Mouse (Mus musculus) heart, postnatal 4 days (tissue): Measurements from ENCODE around the gene Asic2. TPM values are rescaled to one million over a fixed set of nuclear protein-coding genes. Genes with fewer than 3 reads are reported as not detected.

Experiments
- DNase-seq: peaks from one replicate; pipeline ENCODE4 v3.0.0; 2021
- total RNA-seq, 2 experiments: library from RNA; stranded (reverse); gene quantifications; 2 replicates each; pipeline ENCODE4 v1.2.3; 2021

Asic2 gene
- total RNA-seq, 2 experiments from 2014 or later = 0.11 TPM; not detected in 1

- DNase-seq = no peak
Observed at GRCm38 (mm10) chr11:81722071-81722470, 246.2 kb downstream of the Asic2 start.

DNA sequence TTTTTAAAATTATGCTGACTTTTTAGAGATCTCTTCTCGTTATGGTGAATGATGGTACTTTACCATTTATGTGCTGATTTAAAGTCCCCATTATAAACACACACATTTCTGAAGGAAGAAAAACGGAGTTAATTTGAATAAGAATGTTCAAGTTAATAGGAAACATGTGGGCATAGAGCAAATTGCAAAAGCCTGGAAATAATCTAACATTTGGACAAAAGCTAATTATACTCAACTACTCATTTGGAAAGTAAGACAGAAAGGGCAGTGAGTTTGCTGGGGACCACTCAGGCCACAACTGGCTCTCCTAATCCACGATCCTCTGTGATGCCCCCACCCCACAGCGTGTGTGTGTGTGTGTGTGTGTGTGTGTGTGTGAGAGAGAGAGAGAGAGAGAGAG lies 253.5 kb downstream of the Asic2 start:
- no peak for DNase-seq

GRCm38 (mm10) chr11:81706996-81707395 lies 261.3 kb downstream of the Asic2 start:
- DNase-seq = no peak

- DNase-seq = peak; percentile 5
Observed at GRCm38 (mm10) chr11:81698008-81698407, 270.2 kb downstream of the Asic2 start.

DNA sequence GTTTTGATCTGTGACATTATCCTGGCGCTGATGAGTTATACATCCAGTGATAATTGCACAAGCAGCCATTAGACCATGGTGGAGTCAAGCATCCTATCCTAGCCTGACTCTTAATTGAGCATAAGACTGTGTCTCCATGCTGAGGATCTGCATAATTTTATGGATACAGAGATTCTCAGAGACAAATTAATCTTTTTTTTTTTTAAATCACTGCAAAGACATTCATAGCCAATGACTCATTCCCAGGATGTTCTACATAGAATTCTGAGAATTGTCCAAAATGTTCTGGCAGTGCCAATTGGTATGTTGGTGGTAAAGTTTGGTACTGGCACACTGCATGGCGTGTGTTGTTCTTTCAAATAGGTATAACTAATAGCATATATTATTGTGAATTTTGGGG lies 272.8 kb downstream of the Asic2 start:
- no peak for DNase-seq

DNA sequence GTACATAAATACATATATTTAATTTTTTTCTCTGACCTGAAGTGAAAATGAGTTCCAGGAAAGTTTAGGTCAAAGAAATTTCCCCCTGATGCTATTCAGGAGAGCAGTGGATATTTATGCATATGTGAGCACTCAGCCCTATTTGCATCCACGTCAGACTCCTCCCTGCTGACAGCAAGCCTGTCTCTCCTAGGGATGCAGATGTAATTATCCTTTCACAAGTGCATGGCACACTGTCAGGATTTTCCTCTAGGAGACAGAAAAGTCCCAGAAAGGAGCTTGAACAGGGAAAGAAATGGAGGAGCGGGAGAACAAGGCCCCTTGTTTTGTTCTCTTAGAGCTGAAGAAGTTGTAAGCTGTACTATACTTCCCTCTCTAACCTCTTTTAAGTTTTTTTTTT lies 287.7 kb downstream of the Asic2 start:
- no peak for DNase-seq

GRCm38 (mm10) chr11:81671724-81672123 lies 296.5 kb downstream of the Asic2 start:
- no peak for DNase-seq

GRCm38 (mm10) chr11:81670436-81670835 lies 297.8 kb downstream of the Asic2 start:
- no peak for DNase-seq

- no peak for DNase-seq
Observed at GRCm38 (mm10) chr11:81658850-81659249, 309.4 kb downstream of the Asic2 start.

DNA sequence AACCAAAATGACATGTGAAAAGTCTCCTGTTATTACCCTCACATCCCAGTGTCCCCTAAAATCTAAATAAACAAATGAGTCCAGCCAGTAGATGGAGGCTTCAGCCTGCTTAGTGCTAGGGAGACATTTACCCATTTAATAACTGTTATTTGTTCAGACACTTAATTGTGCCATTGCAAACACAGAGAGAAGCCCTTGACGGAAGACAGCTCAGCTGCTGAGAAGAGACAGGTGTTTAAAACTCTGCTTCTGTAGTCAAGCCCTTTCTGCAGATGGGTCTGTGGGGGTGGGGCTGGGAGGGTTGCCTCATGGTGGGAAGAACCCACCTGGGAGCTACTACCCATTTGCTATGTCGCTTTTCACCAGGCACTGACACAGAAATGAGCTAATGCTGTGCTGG lies 311.1 kb downstream of the Asic2 start:
- no peak for DNase-seq

DNA sequence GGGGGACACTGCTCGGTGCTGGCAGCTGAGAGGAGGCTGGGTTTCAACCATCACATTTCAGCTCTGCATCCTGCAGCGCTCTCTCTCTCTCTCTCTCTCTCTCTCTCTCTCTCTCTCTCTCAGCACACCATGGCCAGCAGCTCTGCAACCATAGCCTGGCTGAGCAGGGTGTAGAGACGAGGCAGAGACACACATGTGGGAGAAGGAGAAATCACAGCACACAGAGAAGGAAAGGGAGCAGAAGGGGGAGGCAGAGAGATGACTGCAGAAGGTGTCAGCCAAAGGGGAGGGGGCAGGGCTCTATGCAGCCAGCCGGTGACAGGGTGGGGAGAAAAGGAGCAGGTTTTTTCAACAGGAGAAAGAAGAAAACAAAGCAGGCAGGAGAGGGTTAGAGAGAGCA lies 320.4 kb downstream of the Asic2 start:
- DNase-seq = no peak

GRCm38 (mm10) chr11:81645549-81645948 lies 322.7 kb downstream of the Asic2 start:
- no peak for DNase-seq

DNA sequence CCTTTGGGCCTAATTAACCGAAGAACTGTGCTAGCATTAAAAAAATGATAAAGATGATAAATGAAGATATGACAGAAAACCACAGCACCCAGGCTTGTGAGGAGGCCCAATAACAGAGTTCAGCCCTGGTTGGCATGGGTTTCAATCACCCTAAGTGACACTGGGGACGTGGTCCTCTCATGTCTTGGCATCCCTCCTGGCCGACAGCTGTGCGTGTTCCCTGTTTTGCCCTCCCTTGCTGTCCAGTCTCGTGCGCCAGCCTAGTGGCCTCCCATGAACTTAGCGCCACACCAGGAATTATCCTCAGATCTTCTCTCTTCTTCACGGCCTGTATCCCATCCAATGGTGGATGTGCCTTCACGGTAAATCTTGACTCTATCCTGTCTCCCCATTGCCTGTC lies 331.9 kb downstream of the Asic2 start:
- no peak for DNase-seq

GRCm38 (mm10) chr11:81634360-81635350 lies 333.6 kb downstream of the Asic2 start:
- peak; percentile 57 for DNase-seq

DNA sequence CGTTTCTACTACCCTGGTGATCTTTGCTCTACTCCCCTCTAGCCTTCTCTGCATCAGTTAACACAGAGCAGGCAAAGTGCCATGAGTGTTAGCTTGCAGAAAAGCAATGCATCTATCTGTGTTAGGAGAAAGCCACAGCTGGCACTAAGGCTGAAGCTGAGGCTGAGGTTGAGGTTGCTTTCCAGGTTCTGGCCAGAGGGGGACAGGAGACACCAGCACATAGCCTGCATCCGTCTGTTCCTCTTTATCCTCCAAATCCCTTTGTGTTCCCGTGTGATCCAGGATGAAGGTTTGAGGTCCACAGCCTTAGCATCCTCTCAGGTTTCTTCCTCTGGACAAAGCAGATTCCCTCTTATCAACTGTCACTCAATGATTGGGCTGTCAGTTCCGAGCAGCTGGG lies 343.1 kb downstream of the Asic2 start:
- DNase-seq = no peak

DNA sequence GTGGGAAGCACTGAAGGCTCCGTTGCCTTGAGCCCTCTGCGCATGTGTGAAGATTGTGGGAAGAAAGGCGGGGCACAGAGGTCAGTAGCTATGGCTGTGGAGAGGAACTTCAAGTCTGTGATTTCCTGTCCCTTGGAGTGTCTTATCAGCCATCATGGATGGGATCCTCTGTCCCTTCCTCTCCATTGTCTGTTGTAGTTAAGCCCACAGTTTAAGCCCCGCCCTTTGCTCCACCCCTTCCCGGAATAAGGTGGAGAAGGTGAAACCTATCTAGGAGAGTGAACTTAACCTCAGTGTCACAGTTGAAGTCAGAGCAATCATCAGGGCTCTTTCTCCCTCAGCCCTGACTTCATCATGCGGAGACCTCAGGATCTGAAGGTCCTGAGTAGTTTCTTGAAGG lies 347.7 kb downstream of the Asic2 start:
- no peak for DNase-seq

- DNase-seq = no peak
Observed at GRCm38 (mm10) chr11:81616437-81616836, 351.8 kb downstream of the Asic2 start.

- no peak for DNase-seq
Observed at GRCm38 (mm10) chr11:81613869-81614620, 354.2 kb downstream of the Asic2 start.

DNA sequence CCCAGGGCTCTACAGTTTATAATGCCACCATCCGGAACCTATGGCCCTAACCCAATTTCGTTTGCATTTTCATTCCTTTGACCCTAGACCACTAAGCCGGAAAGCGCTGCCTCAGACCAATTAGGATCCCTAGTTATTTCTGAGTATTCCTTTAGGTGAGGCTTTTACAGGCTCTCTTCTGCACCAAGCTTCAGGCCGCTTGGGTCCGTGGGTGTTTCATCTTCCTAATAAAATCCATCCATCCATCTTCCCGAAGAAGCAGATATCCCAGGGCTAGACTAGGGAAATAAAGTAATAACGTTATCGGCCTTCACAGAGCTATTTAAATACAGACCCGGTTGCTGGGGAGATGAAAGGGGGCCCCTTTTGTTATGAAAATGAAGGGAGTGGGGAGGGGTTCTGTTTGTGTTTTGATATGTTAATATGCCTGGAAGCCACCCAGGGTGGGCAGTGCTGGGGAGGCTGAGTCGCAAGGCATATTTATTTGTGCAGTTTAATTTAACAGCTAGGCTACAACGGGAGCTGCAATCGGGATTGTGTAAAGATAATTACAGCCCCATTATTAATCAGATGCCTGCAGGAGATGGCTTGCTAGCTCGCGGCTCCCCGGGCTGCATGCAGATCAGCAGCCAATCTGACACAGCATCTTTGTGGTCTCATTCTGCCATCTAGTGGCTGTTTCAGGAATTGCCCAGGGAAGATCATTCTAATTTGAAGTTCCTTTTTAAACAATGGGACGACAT lies 355.3 kb downstream of the Asic2 start:
- peak; percentile 89 for DNase-seq

DNA sequence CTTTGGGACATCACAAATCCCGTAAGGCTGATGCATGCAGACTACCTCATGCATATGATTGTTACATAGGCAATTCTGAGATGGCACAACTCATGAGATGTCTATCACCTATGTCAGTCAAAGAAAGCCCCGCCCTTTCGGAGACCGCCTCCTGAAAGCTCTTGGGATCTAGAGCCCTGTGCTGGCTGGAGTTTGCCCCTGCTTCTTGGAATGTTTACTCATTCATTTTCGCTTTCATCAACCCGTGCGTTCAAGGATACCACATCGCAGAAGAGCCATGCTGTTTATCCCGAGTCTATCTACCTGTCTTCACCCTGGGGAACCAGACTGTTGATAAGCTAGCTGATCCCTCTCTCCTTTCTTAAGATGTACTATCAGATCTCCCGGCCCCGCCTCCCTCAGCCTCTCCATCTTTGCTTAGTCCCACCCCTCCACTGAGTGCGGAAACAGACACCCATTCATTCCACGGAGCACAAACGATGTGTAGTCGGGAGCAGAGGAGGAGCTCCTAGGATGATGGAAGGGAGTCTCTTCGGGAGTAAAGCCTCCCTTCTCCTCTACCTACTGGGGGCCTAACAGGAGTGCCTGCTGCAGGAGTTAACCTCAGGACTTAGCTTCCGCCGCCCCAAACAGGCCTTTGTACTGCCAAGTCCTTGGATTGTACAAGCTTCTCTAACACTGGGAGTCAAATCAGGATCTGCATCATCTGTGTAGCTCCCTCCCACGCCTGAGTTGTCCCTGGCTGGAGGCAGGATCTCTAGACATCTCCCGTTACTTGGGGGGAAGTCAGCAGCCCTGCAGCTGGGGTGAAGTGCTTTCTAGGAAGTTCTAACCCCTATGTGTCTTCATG lies 356.1 kb downstream of the Asic2 start:
- no peak for DNase-seq

DNA sequence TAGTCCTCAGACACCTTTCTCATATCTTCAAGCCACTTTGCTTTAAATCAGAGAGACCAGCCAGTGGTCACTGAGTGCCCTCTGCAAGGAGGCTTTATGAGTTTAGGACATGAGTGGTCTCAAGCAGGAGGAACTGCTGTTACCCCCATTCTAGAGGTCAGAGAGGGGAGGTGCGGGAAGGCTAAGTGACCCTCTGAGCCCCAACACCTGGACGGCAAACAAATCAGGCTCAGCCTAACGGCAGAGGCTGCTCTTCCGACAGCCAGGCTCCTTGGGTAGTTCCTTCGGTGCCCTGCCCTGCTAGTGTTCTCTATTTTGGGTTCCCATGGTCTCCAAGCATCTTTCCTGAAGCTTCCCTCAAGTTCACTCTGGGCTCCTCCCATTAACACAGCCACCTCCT lies 357.8 kb downstream of the Asic2 start:
- DNase-seq = no peak

- no peak for DNase-seq
Observed at GRCm38 (mm10) chr11:81602971-81603370, 365.3 kb downstream of the Asic2 start.
